8 mouse cellular contexts compared by ENCODE assay signal in genomic region chr9:44579392-44579791, GRCm38 (mm10). TPM values are rescaled to one million over a fixed set of nuclear protein-coding genes. Genes with fewer than 3 reads are reported as not detected.
A peak's percentile ranks its signal among the peaks of the same experiment; 100 is the strongest.
DNase-seq lines count a peak whose midpoint lies in the region; ATAC-seq and TF ChIP-seq lines count a peak whose summit lies in the region.

No protein-coding gene starts in this region.

- no peak overlapping the region for H3K9ac ChIP-seq in embryonic facial prominence, embryonic 14.5 days (ENCODE audit: low read depth, low read length)
- no peak overlapping the region for H3K9ac ChIP-seq in kidney, postnatal 0 days (ENCODE audit: low read depth, low read length)
- H3K9ac ChIP-seq in midbrain, postnatal 0 days (replicated peaks; ENCODE audit: low read length, poor library complexity, severe bottlenecking), result no peak overlapping the region

- H3K4me3 ChIP-seq in embryonic facial prominence, embryonic 14.5 days (ENCODE audit: low read depth, low read length), result no peak overlapping the region
- H3K4me3 ChIP-seq in kidney, postnatal 0 days (replicated peaks; ENCODE audit: low read depth, low read length), result no peak overlapping the region
- H3K4me3 ChIP-seq in layer of hippocampus, adult 2 months, result no peak overlapping the region
- no peak overlapping the region for H3K4me3 ChIP-seq in midbrain, postnatal 0 days (ENCODE audit: low read depth, low read length)

- no peak for ATAC-seq in embryonic facial prominence, embryonic 14.5 days (ENCODE audit: low read depth)
- no peak for ATAC-seq in kidney, postnatal 0 days (replicated peaks; ENCODE audit: low FRiP score, low read depth)
- ATAC-seq in megakaryocyte progenitor cell, adult 5-6 weeks (replicated peaks; ENCODE audit: poor library complexity), result peak; percentile 79
- no peak for ATAC-seq in midbrain, postnatal 0 days (ENCODE audit: low FRiP score)

- H3K27ac ChIP-seq in embryonic facial prominence, embryonic 14.5 days (replicated peaks; ENCODE audit: low read depth, low read length), result no peak overlapping the region
- no peak overlapping the region for H3K27ac ChIP-seq in kidney, postnatal 0 days
- no peak overlapping the region for H3K27ac ChIP-seq in layer of hippocampus, adult 2 months
- no peak overlapping the region for H3K27ac ChIP-seq in midbrain, postnatal 0 days (ENCODE audit: low read depth, low read length)

- TF ChIP-seq CTCF in kidney, postnatal 0 days (IDR thresholded peaks at IDR 0.05; ENCODE audit: low read depth), result no peak
- TF ChIP-seq CTCF in layer of hippocampus, adult 2 months (conservative IDR thresholded peaks at IDR 0.05), result no peak
- no peak for TF ChIP-seq CTCF in midbrain, postnatal 0 days (IDR thresholded peaks at IDR 0.05)

- 0 out of 2 replicates have a peak, but pooled peaks cover 6% of the 10 kb centered on the region for H3K9me3 ChIP-seq in embryonic facial prominence, embryonic 14.5 days (ENCODE audit: control insufficient read depth, low read length)
- no peaks in the 10 kb centered on the region for H3K9me3 ChIP-seq in kidney, postnatal 0 days (replicated peaks; ENCODE audit: low read length)
- no peaks in the 10 kb centered on the region for H3K9me3 ChIP-seq in midbrain, postnatal 0 days (ENCODE audit: low read length)

- H3K27me3 ChIP-seq in embryonic facial prominence, embryonic 14.5 days (replicated peaks; ENCODE audit: control insufficient read depth, insufficient read depth, low read length), result no peaks in the 10 kb centered on the region
- no peaks in the 10 kb centered on the region for H3K27me3 ChIP-seq in kidney, postnatal 0 days (ENCODE audit: insufficient read depth, low read length)
- H3K27me3 ChIP-seq in midbrain, postnatal 0 days (ENCODE audit: insufficient read depth, low read length), result no peaks in the 10 kb centered on the region

- H3K36me3 ChIP-seq in embryonic facial prominence, embryonic 14.5 days (ENCODE audit: control insufficient read depth, insufficient read depth, low read length), result no peaks in the 10 kb centered on the region
- H3K36me3 ChIP-seq in kidney, postnatal 0 days (ENCODE audit: insufficient read depth, low read length), result no peaks in the 10 kb centered on the region
- H3K36me3 ChIP-seq in midbrain, postnatal 0 days (ENCODE audit: insufficient read depth, low read length), result no peaks in the 10 kb centered on the region

- H3K4me2 ChIP-seq in embryonic facial prominence, embryonic 14.5 days (ENCODE audit: low read depth, low read length), result peak overlapping the region; percentile 23; the same call in 1 of the 2 replicates
- H3K4me2 ChIP-seq in kidney, postnatal 0 days (ENCODE audit: low read length), result no peak overlapping the region
- no peak overlapping the region for H3K4me2 ChIP-seq in midbrain, postnatal 0 days (ENCODE audit: low read depth, low read length, poor library complexity, severe bottlenecking)

- peak; percentile 59 for DNase-seq in adrenal gland, postnatal 14 days
- DNase-seq in adrenal gland, postnatal 4 days (ENCODE audit: low spot score in 2 of 2), result no peak
- no peak for DNase-seq in embryonic facial prominence, embryonic 14.5 days (ENCODE audit: low spot score)
- DNase-seq in kidney, postnatal 0 days (ENCODE audit: low spot score), result peak; percentile 77
- peak; percentile 60 to 72 for DNase-seq in thymus, postnatal 36 days
- DNase-seq in layer of hippocampus, adult 2 months (ENCODE audit: low spot score in 2 of 2), result no peak
- no peak for DNase-seq in midbrain, postnatal 0 days (ENCODE audit: low spot score)

- no peaks in the 10 kb centered on the region for H3K4me1 ChIP-seq in embryonic facial prominence, embryonic 14.5 days (ENCODE audit: control insufficient read depth, insufficient read depth, low read length)
- no peaks in the 10 kb centered on the region for H3K4me1 ChIP-seq in kidney, postnatal 0 days (replicated peaks; ENCODE audit: insufficient read depth, low read length)
- H3K4me1 ChIP-seq in midbrain, postnatal 0 days (ENCODE audit: insufficient read depth, low read length), result no peaks in the 10 kb centered on the region

- WGBS in embryonic facial prominence, embryonic 14.5 days, result 37% methylated on average over 6 of the region's 6 CpGs
- 37% methylated on average over 6 of the region's 6 CpGs for WGBS in kidney, postnatal 0 days
- 58% methylated on average over 6 of the region's 6 CpGs for WGBS in midbrain, postnatal 0 days

RNA-seq across cellular contexts. Expression of gene Cxcr5, which starts 17.7 kb away (rescaled TPM):
- 0.56 and 4.4 TPM in 2 replicates for total RNA-seq in adrenal gland, postnatal 14 days (2021)
- total RNA-seq in adrenal gland, postnatal 4 days (2021), result under 1 TPM in 1 of 2 experiments, not detected in 1; 0.23 TPM
- 0.13 and 0.35 TPM in 2 replicates for polyA plus RNA-seq in embryonic facial prominence, embryonic 14.5 days (2014; fragmentation: Nextera tagmentation; extraction: Ambion mirVana)
- 0.05 TPM in 1 of 2 replicates, not detected in the other for polyA plus RNA-seq in kidney, postnatal 0 days (2015; fragmentation: Nextera tagmentation; extraction: Ambion mirVana)
- total RNA-seq in megakaryocyte progenitor cell, adult 5-6 weeks (2015), result not detected in 2 replicates
- total RNA-seq in megakaryocyte progenitor cell, adult 5-6 weeks (2017), result not detected in 2 replicates
- not detected for total RNA-seq in layer of hippocampus, adult 2 months (2021)
- not detected in 2 replicates for total RNA-seq in midbrain, postnatal 0 days (2014; rRNA removed)
- not detected in 2 replicates for polyA plus RNA-seq in midbrain, postnatal 0 days (2015; fragmentation: Nextera tagmentation; extraction: Ambion mirVana)

RNA-seq across cellular contexts. Expression of gene Ddx6, which starts 25.3 kb away (rescaled TPM):
- 122 TPM in 2 replicates for total RNA-seq in adrenal gland, postnatal 14 days (2021)
- 100 to 1,000 TPM; 146 to 157 TPM for total RNA-seq in adrenal gland, postnatal 4 days (2021)
- polyA plus RNA-seq in embryonic facial prominence, embryonic 14.5 days (2014; fragmentation: Nextera tagmentation; extraction: Ambion mirVana), result 16.1 and 18.2 TPM in 2 replicates
- polyA plus RNA-seq in kidney, postnatal 0 days (2015; fragmentation: Nextera tagmentation; extraction: Ambion mirVana), result 13.8 and 14.9 TPM in 2 replicates
- 65.0 and 65.9 TPM in 2 replicates for total RNA-seq in megakaryocyte progenitor cell, adult 5-6 weeks (2015)
- 66.6 and 74.4 TPM in 2 replicates for total RNA-seq in megakaryocyte progenitor cell, adult 5-6 weeks (2017)
- total RNA-seq in layer of hippocampus, adult 2 months (2021), result 100 to 1,000 TPM; 132 to 135 TPM
- total RNA-seq in midbrain, postnatal 0 days (2014; rRNA removed), result 68.6 and 87.2 TPM in 2 replicates
- 14.8 and 19.9 TPM in 2 replicates for polyA plus RNA-seq in midbrain, postnatal 0 days (2015; fragmentation: Nextera tagmentation; extraction: Ambion mirVana)

Comparison
In these comparisons a context has a peak if more than half of its experiments do, and no peak if none do; other contexts are left out.
1. DNase-seq: peak in adrenal gland, postnatal 14 days (single experiment), kidney, postnatal 0 days (single experiment) and thymus, postnatal 36 days (2 of 2); none in adrenal gland, postnatal 4 days (0 of 2), embryonic facial prominence, embryonic 14.5 days (single experiment), layer of hippocampus, adult 2 months (0 of 2) and midbrain, postnatal 0 days (single experiment).